Mouse (Mus musculus) B cell, adult 2 months (primary cell): ENCODE data around the gene Farsa.

ENCODE experiments used
- DNase-seq, 2 experiments: peaks; one replicate each; pipeline ENCODE4 v3.0.0; 2022

The Farsa gene

DNA sequence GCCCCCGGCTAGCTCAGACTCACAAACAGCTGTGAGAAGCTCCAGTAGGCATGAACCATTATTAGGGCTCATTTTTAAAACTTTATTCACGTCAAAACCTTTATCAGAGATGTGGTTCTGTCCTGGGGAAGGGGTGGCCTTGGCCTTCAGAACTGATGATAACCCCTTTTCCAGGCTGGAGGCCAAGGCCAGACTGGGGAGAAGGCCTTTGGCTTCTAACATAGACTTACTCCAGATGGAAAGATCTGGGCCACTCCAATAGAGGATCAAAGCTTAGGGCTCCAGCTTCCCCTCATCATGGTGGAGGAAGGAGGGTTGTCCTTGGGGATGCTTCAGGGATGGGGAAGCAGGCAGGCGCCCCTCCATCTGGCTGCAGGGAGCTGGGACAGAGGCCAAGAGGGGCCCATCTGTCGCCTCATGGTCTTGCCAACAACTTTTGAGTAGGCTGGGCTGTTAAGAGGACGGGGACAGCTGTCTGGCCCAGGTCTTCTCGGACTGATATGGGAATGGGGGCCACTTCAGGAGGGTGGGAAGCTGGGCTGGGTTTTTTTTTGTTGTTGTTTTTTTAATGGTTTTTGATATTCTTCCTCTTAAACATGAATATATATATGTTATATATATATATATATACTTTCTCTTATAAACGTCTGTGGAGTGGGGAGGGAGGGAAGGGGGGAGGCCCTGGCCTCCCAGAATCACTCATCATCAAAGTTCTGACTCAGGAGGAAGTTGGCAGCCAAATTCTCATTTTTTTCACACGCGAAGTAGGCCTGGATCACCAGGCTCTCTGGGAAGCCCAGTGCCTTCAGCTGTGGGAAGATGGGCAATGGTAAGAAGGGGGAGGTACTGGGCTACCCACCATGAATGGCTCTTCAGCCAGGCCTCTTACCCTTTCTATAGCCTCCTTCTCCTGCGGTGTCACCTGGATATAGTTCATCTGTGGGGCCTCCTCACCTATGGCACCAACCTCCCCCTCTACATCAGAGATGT is 21.6 kb upstream of the Farsa start:
- no peak for DNase-seq

DNA sequence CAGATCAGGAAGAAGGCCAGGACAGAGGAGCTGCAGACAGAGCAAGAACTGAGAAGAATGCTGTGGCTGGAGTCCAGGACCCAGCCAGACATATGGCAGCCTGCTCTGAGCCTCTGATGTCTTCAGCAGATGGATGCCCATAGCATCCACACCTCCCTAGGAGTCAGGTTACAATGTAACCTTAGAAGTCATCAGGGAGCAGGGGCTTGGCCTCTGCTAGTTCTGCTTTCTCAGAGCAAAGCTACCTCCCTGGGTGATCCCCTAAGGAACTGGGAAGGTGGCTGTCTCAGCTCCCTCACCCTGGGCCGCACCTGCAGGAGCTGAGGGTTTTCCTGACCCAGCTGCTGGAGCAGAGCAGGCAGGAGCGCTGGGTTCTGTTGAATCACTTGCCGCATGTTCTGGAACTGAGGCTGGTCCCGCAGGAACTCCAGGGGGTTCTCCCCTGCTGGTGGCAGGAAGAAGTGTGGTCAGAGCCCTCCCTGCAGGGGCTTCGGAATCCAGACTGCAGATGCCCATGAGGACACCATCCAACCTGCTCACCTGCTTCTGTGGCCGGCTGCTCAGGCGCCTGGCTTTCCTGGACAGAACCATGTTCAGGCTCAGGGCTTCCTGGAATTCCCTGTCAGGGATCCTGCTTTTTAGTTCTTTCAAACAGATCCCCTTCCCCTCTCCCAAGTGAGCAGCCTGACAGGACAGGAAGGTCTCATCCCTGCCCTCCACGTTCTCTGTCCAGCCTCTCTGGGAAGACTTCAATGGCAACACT is 19.5 kb upstream of the Farsa start:
- no peak for DNase-seq

DNA sequence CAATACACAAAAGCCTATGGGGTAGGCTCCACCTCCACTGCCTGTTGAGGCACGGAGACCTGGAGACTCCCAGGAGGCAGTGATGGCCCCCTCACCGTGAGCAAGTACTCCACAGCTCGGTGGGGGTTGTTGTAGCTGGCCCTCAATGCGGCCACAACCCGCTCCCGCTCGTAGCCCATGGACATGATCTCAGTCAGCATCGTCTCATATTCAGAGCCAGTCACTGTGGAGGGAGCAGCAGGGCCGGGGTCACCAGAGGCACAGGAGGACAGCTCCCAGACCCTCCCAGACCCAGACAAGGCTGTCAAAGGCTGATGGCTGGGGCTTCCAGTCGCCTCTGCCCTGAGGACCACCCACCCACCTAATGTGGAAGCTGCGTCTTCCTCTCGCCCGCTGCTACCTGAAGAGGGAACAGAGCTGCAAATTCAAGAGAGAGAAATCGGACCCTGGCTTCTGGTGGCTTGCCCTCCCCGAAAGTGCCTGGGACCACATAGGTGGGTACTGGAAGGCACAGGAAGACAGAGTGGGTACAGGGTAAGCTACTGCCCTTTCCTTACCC is 18.8 kb upstream of the Farsa start:
- DNase-seq: no peak

DNA sequence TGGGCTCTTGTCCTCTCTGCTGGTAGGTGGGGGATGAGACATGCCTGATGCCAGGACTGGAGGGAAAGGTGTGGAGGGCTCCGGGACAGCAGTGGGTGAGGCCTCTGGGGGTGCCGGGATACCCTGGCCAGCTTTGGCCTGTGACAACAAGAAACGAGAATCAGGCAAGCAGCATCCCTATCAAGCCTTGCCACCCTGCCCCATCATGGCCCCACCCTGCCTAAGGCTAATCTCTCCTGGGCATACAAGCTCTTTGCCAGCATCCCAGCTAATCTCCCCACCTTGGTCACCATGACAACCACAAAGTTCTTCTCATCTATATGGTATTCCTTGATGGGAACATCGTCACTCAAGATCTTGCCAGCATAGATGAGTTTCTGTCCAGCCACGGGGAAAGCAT is 18.3 kb upstream of the Farsa start:
- no peak for DNase-seq

DNA sequence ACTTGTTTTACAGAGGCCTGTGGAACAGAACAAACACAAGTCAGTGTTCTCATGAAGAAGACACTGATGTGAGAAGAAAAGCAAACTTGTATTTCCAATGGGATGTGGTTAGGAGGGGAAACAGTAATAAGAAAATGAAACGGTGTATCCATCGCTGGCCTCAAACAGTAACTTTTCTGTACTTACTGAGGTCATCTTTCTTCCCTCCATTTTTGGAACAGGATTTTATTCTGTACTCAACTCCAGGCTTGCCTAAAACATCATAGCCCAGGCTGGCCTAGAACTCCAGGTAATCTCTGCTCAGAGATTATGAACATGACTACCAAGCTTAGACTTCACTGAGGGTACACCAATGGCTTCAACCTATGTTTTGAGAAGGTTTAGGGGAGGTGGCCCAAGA is 17.4 kb upstream of the Farsa start:
- no peak for DNase-seq

DNA sequence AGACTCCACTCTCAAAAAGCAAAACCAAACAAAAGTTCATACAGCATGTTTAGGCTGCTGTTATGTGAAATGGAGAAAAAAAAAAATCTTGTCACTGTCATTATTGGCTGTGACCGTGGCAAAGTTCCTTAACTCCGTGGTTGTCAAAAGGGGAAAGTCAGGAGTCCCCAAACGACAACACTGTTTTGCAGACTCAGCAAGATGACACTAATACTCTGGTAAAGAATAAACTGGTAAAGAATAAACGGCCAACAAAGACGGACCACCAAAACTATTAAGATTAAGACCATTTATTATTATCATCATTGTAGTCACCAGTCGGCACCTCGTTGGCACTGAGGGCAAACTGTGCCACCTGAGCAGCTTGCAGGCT is 16.9 kb upstream of the Farsa start:
- no peak for DNase-seq

DNA sequence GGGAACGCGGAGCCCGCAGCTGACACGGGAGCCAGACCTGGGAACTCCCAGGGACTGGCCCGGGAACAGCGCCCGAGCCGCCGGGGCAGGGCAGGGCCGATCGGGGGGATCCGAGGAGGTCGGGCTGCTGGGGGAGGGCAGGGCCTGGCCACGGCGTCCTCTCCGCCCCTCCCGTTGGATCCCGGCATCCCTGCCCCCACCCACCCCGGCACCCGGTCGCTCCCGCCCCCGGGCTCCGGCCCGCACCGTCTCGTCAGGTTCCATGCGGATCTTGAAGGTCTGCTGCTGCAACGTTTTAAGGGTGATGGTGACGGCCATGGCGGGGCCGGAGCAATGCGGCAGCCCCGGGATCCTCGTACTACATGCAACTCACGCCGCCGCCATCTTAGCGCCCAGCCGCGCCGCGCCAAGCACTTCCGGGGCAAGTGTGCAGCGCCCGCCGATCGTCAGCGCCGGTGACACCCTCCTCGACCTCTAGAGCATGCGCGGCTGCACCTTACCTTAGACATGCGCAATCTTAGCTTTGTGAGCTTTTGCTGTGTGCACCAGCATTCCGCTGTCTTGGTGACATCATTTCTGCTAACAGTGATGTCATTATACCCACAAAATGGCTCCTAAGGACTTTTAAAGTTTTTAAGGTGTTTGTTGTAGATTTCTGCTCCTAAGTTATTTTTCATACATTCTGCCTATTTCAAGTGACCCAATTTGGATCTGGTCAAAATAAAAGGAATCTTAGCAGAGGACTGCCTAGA is 16.4 kb upstream of the Farsa start, which contains the start of gene Rad23a:
Gene Rad23a, minus strand, starts transcription at position 418 of the 752 bp plus-strand sequence.
- DNase-seq: peak; percentile 91

DNA sequence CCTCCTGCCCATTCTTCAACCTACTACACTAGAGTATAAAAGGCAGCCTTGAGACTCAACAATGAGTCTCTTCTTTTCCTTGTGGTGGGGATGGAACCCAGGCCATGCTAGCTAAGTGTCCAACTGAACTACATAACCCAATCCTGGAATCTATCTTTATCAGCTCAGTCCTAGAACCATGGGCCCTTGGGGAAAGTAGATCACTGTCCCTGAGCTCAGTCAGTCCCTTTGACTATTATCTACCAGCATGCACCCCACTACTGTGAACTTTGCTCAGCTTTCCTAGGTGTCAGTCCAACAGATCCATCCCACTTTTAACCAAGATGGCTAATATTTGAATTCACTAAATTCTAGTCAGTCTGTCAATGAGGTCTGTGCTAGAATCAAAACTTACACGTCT is 15.3 kb upstream of the Farsa start:
- DNase-seq: no peak

DNA sequence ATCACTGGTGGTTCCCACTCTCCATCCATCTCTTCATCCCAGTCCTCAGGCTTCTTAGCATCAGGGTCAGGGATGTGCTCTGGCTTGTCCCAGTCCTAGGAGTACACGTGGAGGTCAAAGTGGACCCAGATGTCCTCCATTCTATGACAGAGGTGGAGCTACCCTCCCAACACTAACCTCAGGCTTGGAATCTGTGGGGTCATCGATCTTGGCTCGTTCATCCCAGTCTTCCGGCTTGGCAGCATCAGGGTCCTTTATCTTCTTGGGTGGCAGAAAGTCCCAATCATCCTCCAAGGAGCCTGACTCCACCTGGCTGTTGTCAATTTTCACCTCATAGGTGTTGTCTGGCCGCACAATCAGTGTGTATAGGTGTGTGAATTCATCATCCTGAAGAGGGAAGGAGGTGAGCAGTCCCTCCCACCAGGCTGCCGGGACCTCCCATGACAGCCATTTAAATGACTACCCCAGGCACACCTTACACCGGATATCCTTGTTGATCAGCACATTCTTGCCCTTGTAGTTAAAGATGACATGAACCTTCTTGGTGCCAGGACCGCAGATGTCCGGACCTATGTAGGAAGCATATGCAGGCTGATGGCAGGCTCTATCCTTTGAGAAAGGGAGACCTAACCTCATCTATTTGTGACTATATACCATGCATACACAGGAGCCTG is 12.3 kb upstream of the Farsa start:
- peak in 1 of 2 experiments; percentile 19 for DNase-seq

DNA sequence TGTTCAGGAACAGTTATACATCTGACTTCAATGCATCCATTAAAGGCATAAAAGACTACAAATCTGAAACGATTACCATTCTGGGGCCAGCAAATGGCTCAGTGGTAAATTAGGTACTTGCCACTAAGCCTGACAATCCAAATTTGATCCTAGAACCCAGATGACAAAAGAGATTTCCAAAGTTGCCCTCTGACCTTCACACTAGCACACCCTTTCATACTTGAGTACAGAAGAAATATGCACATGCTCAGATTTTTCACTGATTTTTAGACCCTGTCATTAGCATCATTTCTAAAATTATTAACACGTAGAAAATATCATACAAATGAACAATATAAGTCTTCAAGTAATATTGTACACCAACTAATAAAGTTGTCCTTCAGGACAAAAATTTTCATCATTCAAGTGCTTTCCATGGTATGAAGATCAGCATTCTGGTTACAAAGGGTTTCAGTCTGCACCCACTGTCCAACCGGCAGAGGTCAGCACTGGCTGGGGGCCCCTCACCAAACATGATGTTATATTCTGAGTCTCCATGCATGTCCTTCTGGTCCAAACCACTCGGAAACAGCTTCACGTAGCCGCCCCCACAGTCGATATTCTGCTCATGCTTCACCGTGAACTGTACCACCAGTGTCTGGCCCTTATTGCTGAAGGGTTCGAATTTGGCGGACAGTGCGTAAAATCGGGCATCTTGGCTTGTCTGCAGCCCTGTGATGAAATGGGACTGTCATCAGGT is 11.3 kb upstream of the Farsa start:
- peak; percentile 40 to 46 for DNase-seq

DNA sequence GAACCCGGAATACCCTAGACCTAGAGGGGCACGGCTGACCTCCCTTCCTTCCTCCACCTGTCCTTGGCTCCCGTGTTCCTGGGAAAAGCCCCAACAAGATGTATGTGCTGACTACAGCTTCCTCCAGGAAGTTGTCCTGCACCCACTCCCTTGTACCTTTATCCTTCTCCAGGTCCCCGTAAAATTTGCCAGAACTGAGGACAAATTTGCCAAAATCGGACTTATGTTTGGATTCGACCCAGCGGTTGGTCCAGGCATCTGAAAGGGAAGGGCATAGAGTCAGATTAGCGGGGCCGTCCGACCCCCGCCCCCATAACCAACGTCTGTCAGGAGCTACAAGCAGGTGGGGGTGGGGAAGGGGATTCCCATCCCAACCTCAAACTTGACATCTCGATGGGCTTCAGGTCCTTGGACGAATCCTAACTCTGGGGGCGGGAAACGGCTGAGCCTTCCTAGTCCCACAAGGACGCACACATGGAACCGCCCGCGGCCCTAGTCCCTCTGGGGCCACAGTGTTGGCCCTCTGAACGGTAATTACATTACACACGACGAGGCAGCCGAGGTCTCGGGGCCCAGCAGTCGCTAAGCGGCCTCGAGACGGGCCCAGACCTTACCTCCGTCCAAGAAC is 10.6 kb upstream of the Farsa start:
- no peak for DNase-seq

DNA sequence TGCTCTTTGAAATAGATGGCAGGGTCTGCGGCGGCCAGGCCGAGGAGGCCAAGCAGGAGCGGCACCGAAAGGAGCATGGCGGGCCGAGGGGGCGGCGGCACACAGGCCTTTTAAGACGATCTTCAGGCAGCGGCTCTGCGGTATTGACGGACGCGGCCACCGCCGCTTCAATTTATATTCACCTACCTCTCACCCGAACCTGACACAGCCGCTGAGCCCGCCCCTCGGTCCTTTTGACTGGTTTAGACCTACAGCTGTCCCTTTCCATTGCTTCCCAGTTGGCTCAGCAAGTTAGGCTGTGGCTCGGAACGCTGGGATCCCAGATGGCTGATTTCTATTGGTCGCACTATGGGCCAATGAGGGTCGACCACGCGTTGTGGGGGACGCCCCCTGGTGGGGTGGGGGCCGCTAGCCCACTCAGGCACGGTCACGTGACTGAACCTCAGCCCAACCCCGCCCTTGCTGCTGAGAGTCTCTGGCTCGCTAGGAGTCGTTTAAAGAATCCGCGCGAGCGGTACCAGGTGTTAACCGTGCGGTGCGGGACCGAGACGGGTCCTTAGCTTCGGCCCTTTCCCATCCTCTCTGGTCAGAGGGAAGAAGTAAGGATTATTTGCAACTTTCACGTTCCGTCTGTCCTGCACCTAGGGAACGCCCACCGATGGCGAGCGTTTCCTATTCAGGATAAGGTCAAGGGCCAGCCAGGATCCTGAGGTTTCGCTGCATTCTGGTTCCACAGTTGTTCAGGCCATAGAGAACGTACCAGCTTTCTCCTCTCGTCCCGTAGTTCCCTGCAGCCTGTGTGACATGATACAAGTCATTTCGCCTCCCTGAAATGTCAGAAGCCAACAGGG is 9.8 kb upstream of the Farsa start, which contains the start of gene Calr:
Gene Calr, minus strand, starts transcription at position 213 of the 851 bp plus-strand sequence.
- peak; percentile 99 for DNase-seq

DNA sequence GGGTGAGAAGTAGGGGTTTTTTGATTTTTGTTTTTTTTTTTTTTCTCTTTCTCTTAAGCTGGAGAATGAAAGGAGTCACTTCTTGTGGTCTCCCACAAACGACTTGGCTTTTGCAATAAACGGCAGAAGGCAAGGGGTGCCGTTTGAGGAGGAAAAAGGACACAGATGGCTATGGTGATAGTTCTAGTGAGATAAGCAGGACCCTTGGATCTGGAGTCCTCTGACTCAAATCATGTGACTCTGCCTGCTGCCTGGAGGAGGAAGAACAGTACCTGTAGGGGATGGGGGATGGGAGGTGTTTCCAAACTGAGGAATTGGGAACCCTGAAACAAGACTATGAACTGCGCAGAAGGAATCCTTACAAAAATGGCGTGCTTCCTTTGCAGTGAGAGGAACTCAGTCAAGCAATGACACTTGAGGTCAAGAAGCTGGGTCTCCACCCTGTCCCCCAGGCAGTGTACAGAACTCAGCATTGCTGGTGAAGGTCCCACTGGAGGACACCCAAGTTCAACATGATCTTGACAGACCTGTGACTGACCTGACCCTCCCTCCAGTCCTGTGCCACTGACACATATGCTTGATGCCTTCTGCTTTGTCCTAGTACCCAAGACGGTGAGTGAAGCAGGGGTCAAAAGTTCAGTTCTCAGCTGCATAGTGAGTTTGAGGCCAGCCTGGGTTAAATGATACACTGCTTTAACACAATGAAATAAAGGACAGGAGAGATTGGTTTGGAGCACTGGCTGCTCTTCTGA is 8.9 kb upstream of the Farsa start:
- peak in 1 of 2 experiments; percentile 25 for DNase-seq

DNA sequence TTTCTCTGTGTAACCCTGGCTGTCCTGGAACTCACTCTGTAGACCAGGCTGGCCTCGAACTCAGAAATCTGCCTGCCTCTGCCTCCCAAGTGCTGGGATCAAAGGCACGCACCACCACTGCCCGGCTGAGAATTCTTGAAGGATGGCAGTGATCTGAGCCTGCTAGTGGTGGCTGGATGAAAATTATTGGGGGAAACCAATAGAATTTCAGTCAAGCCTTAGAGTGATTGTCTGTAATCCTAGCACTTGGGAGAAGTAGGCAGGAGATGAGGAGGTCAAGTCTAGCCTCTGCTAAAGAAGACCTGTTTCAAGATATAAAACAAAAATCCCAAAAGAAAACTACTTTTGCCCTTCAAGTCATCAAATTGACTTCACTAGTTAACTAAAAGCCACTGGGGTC is 355 bp upstream of the Farsa start:
- DNase-seq: no peak

DNA sequence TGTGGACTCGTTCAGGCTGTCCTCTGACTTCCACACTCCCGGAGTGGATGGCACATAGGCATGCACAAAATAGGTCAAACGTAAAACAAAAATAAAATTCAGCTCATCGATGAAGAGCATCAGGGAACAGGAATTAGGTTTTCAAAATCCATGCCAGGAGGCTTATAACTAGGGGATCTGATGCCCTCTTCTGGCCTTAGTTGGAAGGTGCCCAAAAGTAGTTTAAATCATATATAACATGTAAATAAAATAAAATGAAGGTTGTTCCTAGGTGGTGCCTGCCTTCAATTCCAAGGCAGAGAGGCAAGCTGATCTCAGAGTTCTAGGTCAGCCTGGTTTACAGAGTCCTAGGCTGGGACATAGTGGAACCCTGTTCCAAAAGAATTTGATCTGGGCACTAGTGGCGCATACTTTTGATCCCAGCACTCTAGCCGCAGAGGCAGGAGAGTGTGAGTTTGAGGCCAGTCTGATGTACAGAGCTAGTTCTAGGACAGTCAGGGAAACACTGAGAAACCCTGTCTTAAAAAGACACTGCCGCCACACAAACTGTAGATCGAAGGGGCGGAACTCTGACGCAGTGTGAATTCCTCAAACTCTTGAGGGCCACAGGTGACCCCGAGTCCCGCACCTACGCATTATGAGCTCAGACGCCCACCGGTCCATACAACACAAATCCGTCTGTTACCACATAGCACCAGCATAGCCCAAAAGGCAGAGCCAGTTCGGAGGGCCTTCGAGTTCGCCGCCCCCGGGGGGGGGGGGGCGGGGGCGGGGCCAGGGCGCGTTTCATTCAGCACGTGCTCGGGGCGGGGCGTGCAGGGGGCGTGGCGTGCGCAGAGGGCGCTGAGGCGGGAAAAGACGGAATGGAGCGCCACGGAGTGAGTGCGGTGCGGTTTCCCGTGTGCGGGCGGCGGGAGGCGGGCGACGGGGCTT is 14.9 kb downstream of the Farsa start, which contains the start of gene Syce2:
Gene Syce2, plus strand, starts transcription at position 736 of the 933 bp plus-strand sequence.
- DNase-seq: peak; percentile 95 to 96

DNA sequence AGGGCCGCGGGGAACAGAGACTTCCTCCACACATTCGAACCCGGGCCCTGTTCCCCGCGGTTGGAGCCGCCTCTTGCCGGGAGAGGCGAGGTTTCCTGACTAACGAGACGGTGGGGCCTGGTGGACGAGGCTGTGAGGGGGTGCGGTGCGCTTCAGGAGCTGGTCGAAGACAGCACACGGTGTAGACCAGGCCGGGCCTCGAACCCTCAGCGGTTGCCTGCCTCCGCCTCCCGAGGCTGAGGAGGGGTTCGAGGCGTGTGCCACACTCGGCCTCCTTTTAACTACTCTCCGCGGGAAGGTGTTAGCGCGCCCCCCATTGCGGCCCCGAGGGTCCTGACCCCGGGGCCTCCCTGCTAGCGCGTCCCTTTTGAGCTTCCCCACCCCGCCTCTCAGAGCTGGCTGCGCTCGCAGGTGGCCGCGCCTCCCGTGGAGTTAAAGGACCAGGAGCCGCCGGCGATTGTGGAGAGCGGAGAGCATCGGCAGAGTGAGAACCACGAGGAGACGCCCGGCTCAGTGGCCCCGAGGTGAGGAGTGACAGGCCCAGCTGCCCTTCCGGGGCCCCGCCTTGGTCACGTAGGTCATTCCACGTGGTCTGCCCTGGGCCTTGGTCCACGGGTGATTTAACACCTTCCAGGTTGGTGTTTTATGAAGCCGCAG is 15.6 kb downstream of the Farsa start:
- DNase-seq: peak; percentile 40 to 45

DNA sequence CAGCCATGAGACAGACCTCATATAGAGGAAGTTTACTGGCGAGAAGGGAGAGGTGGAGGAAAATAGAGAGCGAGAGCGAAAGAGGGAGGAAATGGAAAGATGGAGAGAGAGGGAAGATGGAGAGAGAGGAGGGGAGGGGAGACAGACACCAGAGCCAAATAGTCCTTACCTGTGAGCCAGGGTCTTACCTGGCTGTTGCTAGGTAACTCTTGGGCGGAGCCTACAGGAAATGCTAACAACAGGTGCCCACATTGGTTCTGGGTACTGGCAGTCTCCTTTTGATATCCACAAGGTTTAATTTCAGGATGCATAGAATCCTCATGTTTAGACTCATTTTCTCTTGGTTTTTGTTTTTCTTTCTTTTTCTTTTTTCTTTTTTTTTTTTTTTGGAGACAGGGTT is 16.2 kb downstream of the Farsa start:
- DNase-seq: no peak
